Mouse (Mus musculus) myocyte (in vitro differentiated cells): ENCODE measurements around the gene Ldlr.

Experiments
- CEBPB ChIP-seq: IDR thresholded peaks from 2 replicates; pipeline ENCODE4 v1.6.1; 2011; ENCODE audit warnings: mild to moderate bottlenecking, moderate library complexity; ENCODE audit not compliant: poor library complexity, insufficient read depth, severe bottlenecking
- E2F4 ChIP-seq: IDR thresholded peaks from one replicate; pipeline ENCODE4 v1.6.1; 2011; ENCODE audit warnings: mild to moderate bottlenecking, control low read depth, moderate library complexity; ENCODE audit not compliant: insufficient read depth
- MAX ChIP-seq: IDR thresholded peaks from one replicate; pipeline ENCODE4 v1.6.1; 2011; ENCODE audit warnings: low read depth, mild to moderate bottlenecking, control low read depth
- MYOG ChIP-seq, 3 experiments: IDR thresholded peaks; one replicate each; pipeline ENCODE4 v1.6.1; 2011; ENCODE audit warnings: control low read depth in 2 of 3, low read depth in 2 of 3, mild to moderate bottlenecking in 2 of 3; ENCODE audit not compliant: insufficient read length in 2 of 3, control insufficient read depth in 1 of 3, insufficient read depth in 1 of 3
- POLR2A ChIP-seq: IDR thresholded peaks from one replicate; pipeline ENCODE4 v1.6.1; 2011; ENCODE audit warnings: low read depth, mild to moderate bottlenecking, control low read depth, moderate library complexity; ENCODE audit not compliant: insufficient read length
- USF1 ChIP-seq: IDR thresholded peaks from one replicate; pipeline ENCODE4 v1.6.1; 2011; ENCODE audit warnings: low read depth, mild to moderate bottlenecking, control low read depth, moderate library complexity

DNA sequence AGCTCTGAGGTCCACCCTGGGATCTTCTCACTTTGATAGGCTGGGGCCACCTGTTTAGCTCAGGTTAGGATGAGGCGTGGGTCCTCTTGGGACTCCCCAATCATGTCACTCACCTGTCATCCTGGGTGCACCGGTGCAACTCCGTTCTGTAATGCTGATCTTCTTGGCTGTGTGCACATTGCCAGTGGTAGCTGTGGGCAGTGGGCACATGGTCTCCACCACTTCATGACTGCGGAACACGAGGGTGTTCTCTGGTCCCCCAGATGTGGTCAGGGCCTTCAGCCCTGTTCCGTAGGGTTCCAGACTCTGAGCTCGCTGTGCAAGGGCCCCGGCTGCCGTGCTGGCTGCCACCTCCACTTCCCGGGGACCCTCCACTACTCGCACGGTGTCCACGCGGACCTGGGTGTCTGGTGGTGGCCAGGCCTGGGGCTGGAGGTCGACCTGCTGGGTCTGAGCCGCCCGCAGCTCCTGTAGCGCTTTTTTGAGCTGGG lies 71.1 kb downstream of the Ldlr start:
- no peak for TF ChIP-seq POLR2A
- TF ChIP-seq MAX: no peak
- TF ChIP-seq CEBPB: no peak
- TF ChIP-seq MYOG (IDR thresholded peaks at IDR 0.05; ENCODE audit: control insufficient read depth in 1 of 3, insufficient read depth in 1 of 3, insufficient read length in 2 of 3, low read depth in 2 of 3): no peak
- TF ChIP-seq USF1: no peak
- no peak for TF ChIP-seq E2F4
